ENCODE assay signal across 31 mouse cellular contexts in genomic region chr13:106567658-106568359, GRCm38 (mm10).
DNase-seq lines count a peak whose midpoint lies in the region; ATAC-seq lines count a peak whose summit lies in the region.
"Had no signal": no experiment of that assay in that cellular context is flagged by ENCODE, and none has a peak within 500 bp of the region (broad histone marks: within the 10 kb centered on the region; RNA-seq: fewer than 3 reads in every experiment).

No protein-coding gene starts in this region.

- H3K4me2 ChIP-seq in hindbrain, embryonic 12.5 days (replicated peaks) = no peak overlapping the region
- H3K4me2 ChIP-seq in hindbrain, embryonic 13.5 days = 0 out of 2 replicates have a peak overlapping the region, but pooled peaks have one; percentile 6
- peak overlapping the region; percentile 19; the same call in 1 of the 2 replicates for H3K4me2 ChIP-seq in midbrain, embryonic 13.5 days (replicated peaks)
- peak overlapping the region; percentile 14; the same call in 1 of the 2 replicates for H3K4me2 ChIP-seq in neural tube, embryonic 13.5 days
- no peak overlapping the region for H3K4me2 ChIP-seq in liver, embryonic 12.5 days
- H3K4me2 ChIP-seq: embryonic facial prominence, embryonic 13.5 days; heart, embryonic 15.5 days; intestine, embryonic 15.5 days; limb, embryonic 12.5 days; liver, embryonic 11.5 days had no signal

- H3K27me3 ChIP-seq in hindbrain, embryonic 12.5 days = no peaks in the 10 kb centered on the region
- no peaks in the 10 kb centered on the region for H3K27me3 ChIP-seq in hindbrain, embryonic 10.5 days (ENCODE audit: insufficient read depth, poor library complexity, severe bottlenecking)
- H3K27me3 ChIP-seq in hindbrain, embryonic 13.5 days = no peaks in the 10 kb centered on the region
- no peaks in the 10 kb centered on the region for H3K27me3 ChIP-seq in midbrain, embryonic 13.5 days
- no peaks in the 10 kb centered on the region for H3K27me3 ChIP-seq in neural tube, embryonic 13.5 days
- H3K27me3 ChIP-seq in liver, embryonic 12.5 days (replicated peaks) = no peaks in the 10 kb centered on the region
- H3K27me3 ChIP-seq: CH12.LX; embryonic facial prominence, embryonic 13.5 days; heart, embryonic 15.5 days; intestine, embryonic 15.5 days; limb, embryonic 12.5 days; Patski had no signal

- H3K27ac ChIP-seq in hindbrain, embryonic 12.5 days = no peak overlapping the region
- no peak overlapping the region for H3K27ac ChIP-seq in hindbrain, embryonic 10.5 days
- peak overlapping the region; percentile 55; the same call in 1 of the 2 replicates for H3K27ac ChIP-seq in hindbrain, embryonic 13.5 days
- H3K27ac ChIP-seq in midbrain, embryonic 13.5 days = peak overlapping the region; percentile 60
- H3K27ac ChIP-seq in neural tube, embryonic 13.5 days (replicated peaks) = peak overlapping the region; percentile 69
- no peak overlapping the region for H3K27ac ChIP-seq in liver, embryonic 12.5 days
- H3K27ac ChIP-seq: embryonic facial prominence, embryonic 13.5 days; gastrocnemius, adult 2 months; heart, embryonic 15.5 days; intestine, embryonic 15.5 days; layer of hippocampus, adult 2 months; limb, embryonic 12.5 days had no signal

- no peak for DNase-seq in hindbrain, embryonic 10.5 days (ENCODE audit: low spot score)
- DNase-seq in cerebellum, postnatal 10 days = no peak
- no peak for DNase-seq in layer of hippocampus, adult 9-10 months (ENCODE audit: low spot score)
- DNase-seq: adrenal gland, adult 2 months; B cell, adult 2 months; cerebellum, adult 18-20 months; cerebellum, postnatal 36 days; embryo, embryonic 11 days; gastrocnemius, adult 2 months; heart, postnatal 4 days; kidney, adult 9 months; kidney, postnatal 14 days; layer of hippocampus, postnatal 36 days; lung, adult 2 months; lung, postnatal 14 days; right cerebral cortex, postnatal 14 days had no signal

- no peaks in the 10 kb centered on the region for H3K4me1 ChIP-seq in hindbrain, embryonic 12.5 days
- H3K4me1 ChIP-seq in hindbrain, embryonic 10.5 days (replicated peaks) = no peaks in the 10 kb centered on the region
- 0 out of 2 replicates have a peak, but pooled peaks cover 4% of the 10 kb centered on the region for H3K4me1 ChIP-seq in hindbrain, embryonic 13.5 days (replicated peaks)
- peaks cover 7% of the 10 kb centered on the region; the same call in 1 of the 2 replicates for H3K4me1 ChIP-seq in midbrain, embryonic 13.5 days (replicated peaks)
- 0 out of 2 replicates have a peak, but pooled peaks cover 6% of the 10 kb centered on the region for H3K4me1 ChIP-seq in neural tube, embryonic 13.5 days (replicated peaks)
- no peaks in the 10 kb centered on the region for H3K4me1 ChIP-seq in liver, embryonic 12.5 days
- H3K4me1 ChIP-seq: embryonic facial prominence, embryonic 13.5 days; heart, embryonic 15.5 days; intestine, embryonic 15.5 days; limb, embryonic 12.5 days had no signal

- no peak overlapping the region for H3K4me3 ChIP-seq in hindbrain, embryonic 12.5 days
- no peak overlapping the region for H3K4me3 ChIP-seq in hindbrain, embryonic 10.5 days
- H3K4me3 ChIP-seq in hindbrain, embryonic 13.5 days = no peak overlapping the region
- no peak overlapping the region for H3K4me3 ChIP-seq in midbrain, embryonic 13.5 days (replicated peaks)
- H3K4me3 ChIP-seq in neural tube, embryonic 13.5 days = no peak overlapping the region
- H3K4me3 ChIP-seq in liver, embryonic 12.5 days = no peak overlapping the region
- H3K4me3 ChIP-seq: embryonic facial prominence, embryonic 13.5 days; erythroblast, embryonic 14.5 days; gastrocnemius, adult 2 months; heart, embryonic 15.5 days; intestine, embryonic 15.5 days; layer of hippocampus, adult 2 months; limb, embryonic 12.5 days had no signal

- H3K9ac ChIP-seq in hindbrain, embryonic 12.5 days = no peak overlapping the region
- H3K9ac ChIP-seq in hindbrain, embryonic 13.5 days = no peak overlapping the region
- no peak overlapping the region for H3K9ac ChIP-seq in midbrain, embryonic 13.5 days (replicated peaks)
- no peak overlapping the region for H3K9ac ChIP-seq in neural tube, embryonic 13.5 days
- no peak overlapping the region for H3K9ac ChIP-seq in liver, embryonic 12.5 days
- H3K9ac ChIP-seq: embryonic facial prominence, embryonic 13.5 days; heart, embryonic 15.5 days; intestine, embryonic 15.5 days; limb, embryonic 12.5 days had no signal

- 68% methylated on average over 9 of the region's 9 CpGs for WGBS in hindbrain, embryonic 12.5 days
- WGBS in hindbrain, embryonic 10.5 days = 81% methylated on average over 9 of the region's 9 CpGs
- WGBS in hindbrain, embryonic 13.5 days = 57% methylated on average over 9 of the region's 9 CpGs
- 50% methylated on average over 9 of the region's 9 CpGs for WGBS in midbrain, embryonic 13.5 days
- 57% methylated on average over 9 of the region's 9 CpGs for WGBS in neural tube, embryonic 13.5 days
- WGBS in liver, embryonic 12.5 days (ENCODE audit: insufficient replicate concordance) = 64% methylated on average over 9 of the region's 9 CpGs

- no peaks in the 10 kb centered on the region for H3K9me3 ChIP-seq in hindbrain, embryonic 12.5 days (replicated peaks)
- H3K9me3 ChIP-seq in hindbrain, embryonic 10.5 days = no peaks in the 10 kb centered on the region
- no peaks in the 10 kb centered on the region for H3K9me3 ChIP-seq in hindbrain, embryonic 13.5 days
- H3K9me3 ChIP-seq in midbrain, embryonic 13.5 days = no peaks in the 10 kb centered on the region
- H3K9me3 ChIP-seq in neural tube, embryonic 13.5 days = no peaks in the 10 kb centered on the region
- no peaks in the 10 kb centered on the region for H3K9me3 ChIP-seq in liver, embryonic 12.5 days (replicated peaks)
- H3K9me3 ChIP-seq: embryonic facial prominence, embryonic 13.5 days; G1E; heart, embryonic 15.5 days; intestine, embryonic 15.5 days; limb, embryonic 12.5 days had no signal

- H3K36me3 ChIP-seq in hindbrain, embryonic 12.5 days = no peaks in the 10 kb centered on the region
- H3K36me3 ChIP-seq in hindbrain, embryonic 10.5 days = no peaks in the 10 kb centered on the region
- H3K36me3 ChIP-seq in hindbrain, embryonic 13.5 days = no peaks in the 10 kb centered on the region
- no peaks in the 10 kb centered on the region for H3K36me3 ChIP-seq in midbrain, embryonic 13.5 days
- no peaks in the 10 kb centered on the region for H3K36me3 ChIP-seq in neural tube, embryonic 13.5 days
- H3K36me3 ChIP-seq in liver, embryonic 12.5 days = no peaks in the 10 kb centered on the region
- H3K36me3 ChIP-seq: embryonic facial prominence, embryonic 13.5 days; G1E; heart, embryonic 15.5 days; intestine, embryonic 15.5 days; limb, embryonic 12.5 days had no signal

- ATAC-seq in hindbrain, embryonic 12.5 days (ENCODE audit: low FRiP score) = peak; percentile 63
- peak; percentile 78 for ATAC-seq in hindbrain, embryonic 13.5 days (ENCODE audit: low FRiP score)
- peak; percentile 78 for ATAC-seq in midbrain, embryonic 13.5 days
- ATAC-seq in neural tube, embryonic 13.5 days (ENCODE audit: low read depth) = peak; percentile 83
- no peak for ATAC-seq in liver, embryonic 12.5 days
- ATAC-seq: intestine, embryonic 15.5 days; Patski had no signal

Comparison
In these comparisons a context has a peak if more than half of its experiments do, and no peak if none do; other contexts are left out.
1. H3K27ac ChIP-seq: peak in hindbrain, embryonic 13.5 days (single experiment), midbrain, embryonic 13.5 days (single experiment) and neural tube, embryonic 13.5 days (single experiment); none in hindbrain, embryonic 12.5 days (single experiment), hindbrain, embryonic 10.5 days (single experiment) and liver, embryonic 12.5 days (single experiment).
2. H3K4me2 ChIP-seq: peak in hindbrain, embryonic 13.5 days (single experiment), midbrain, embryonic 13.5 days (single experiment) and neural tube, embryonic 13.5 days (single experiment); none in hindbrain, embryonic 12.5 days (single experiment) and liver, embryonic 12.5 days (single experiment).